Mouse (Mus musculus): Measurements from ENCODE around the gene Tirap.

DNA sequence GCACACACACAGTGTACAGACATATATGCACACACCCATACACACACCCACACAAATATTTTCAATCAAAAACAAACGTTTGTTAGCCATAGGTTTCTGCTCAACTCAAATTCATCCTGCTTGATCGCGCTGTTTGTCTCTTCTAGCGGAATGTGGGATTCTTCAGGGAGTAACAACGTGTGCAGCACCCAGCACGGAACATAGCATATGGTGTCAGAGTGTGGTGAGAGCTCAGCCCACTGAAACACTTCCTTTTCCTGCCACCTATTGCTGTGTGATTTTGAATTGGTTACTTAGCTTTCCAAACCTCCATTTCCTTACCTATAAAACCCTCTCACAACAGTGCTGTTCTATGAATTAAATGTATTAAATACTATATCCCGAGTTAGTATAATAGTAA is 30.0 kb downstream of the Tirap start:
- TF ChIP-seq POLR2A (IDR thresholded peaks at IDR 0.05; ENCODE audit: borderline replicate concordance, insufficient read depth, low read length) = no peak
- no peak for TF ChIP-seq CTCF (IDR thresholded peaks at IDR 0.05; ENCODE audit: borderline replicate concordance, insufficient read depth, low read depth, low read length)

All from cerebellum, adult 2 months (tissue).